8 mouse cellular contexts compared by ENCODE assay signal in the genomic region with DNA sequence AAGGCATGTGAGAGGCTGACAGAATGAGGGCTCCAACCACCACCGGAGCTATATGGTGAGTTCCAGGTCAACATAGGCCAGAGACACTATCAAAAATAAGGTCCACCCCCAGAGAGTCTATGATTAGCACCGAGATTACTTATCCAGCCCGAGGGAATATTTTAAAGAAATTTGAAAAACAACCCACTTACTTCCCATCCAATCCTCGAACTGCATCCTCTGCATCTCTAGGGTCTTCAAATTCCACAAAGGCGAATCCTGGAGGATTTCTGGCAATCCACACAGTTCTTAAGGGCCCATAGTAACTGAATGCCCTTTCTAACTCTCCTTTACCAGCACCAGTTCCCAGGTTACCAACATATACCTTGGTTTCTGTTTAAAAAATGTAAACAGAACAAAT. TPM values are rescaled to one million over a fixed set of nuclear protein-coding genes. Genes with fewer than 3 reads are reported as not detected.
DNase-seq lines count a peak whose midpoint lies in the region; ATAC-seq and TF ChIP-seq lines count a peak whose summit lies in the region.

No protein-coding gene starts in this region.

- no peaks in the 10 kb centered on the region for H3K27me3 ChIP-seq in testis, adult 2 months (ENCODE audit: control insufficient read depth, insufficient read depth, low read length)
- no peaks in the 10 kb centered on the region for H3K27me3 ChIP-seq in liver, embryonic 12.5 days (replicated peaks)

- peak overlapping the region; percentile 95 for H3K4me3 ChIP-seq in testis, adult 2 months (ENCODE audit: control insufficient read depth, low read depth, low read length)
- H3K4me3 ChIP-seq in liver, embryonic 12.5 days: peak overlapping the region; percentile 76

- TF ChIP-seq POLR2A in testis, adult 2 months (IDR thresholded peaks at IDR 0.05; ENCODE audit: control insufficient read depth, low read depth, low read length): no peak

- H3K27ac ChIP-seq in testis, adult 2 months (ENCODE audit: control insufficient read depth, insufficient read depth, low read depth, low read length): no peak overlapping the region; the same call in 1 of the 2 replicates
- no peak overlapping the region for H3K27ac ChIP-seq in liver, embryonic 12.5 days

- no peaks in the 10 kb centered on the region for H3K4me1 ChIP-seq in testis, adult 2 months (ENCODE audit: control insufficient read depth, insufficient read depth, low read length)
- peaks cover 20% of the 10 kb centered on the region for H3K4me1 ChIP-seq in liver, embryonic 12.5 days

- H3K4me2 ChIP-seq in liver, embryonic 12.5 days: peak overlapping the region; percentile 90

- no peak for ATAC-seq in liver, embryonic 12.5 days

- no peak for TF ChIP-seq CTCF in testis, adult 2 months (IDR thresholded peaks at IDR 0.05; ENCODE audit: control insufficient read depth, insufficient read depth, insufficient replicate concordance, low read depth, low read length)

- 15% methylated on average over 5 of the region's 5 CpGs for WGBS in liver, embryonic 12.5 days (ENCODE audit: insufficient replicate concordance)

- DNase-seq in embryo, embryonic 10.5 days (ENCODE audit: low spot score): peak; percentile 16
- no peak for DNase-seq in embryo, embryonic 11 days
- DNase-seq in testis, postnatal 14 days (ENCODE audit: low spot score): no peak
- no peak for DNase-seq in adipocyte (ENCODE audit: low spot score)
- no peak for DNase-seq in thymus, postnatal 10 days (ENCODE audit: low spot score in 2 of 2)
- no peak for DNase-seq in retina, postnatal 1 day

- peak overlapping the region; percentile 96 for H3K9ac ChIP-seq in liver, embryonic 12.5 days

- peaks cover 5% of the 10 kb centered on the region for H3K36me3 ChIP-seq in testis, adult 2 months (ENCODE audit: control insufficient read depth, insufficient read depth, low read length)
- H3K36me3 ChIP-seq in liver, embryonic 12.5 days: peaks cover 51% of the 10 kb centered on the region

- no peaks in the 10 kb centered on the region for H3K9me3 ChIP-seq in liver, embryonic 12.5 days (replicated peaks)

RNA-seq across cellular contexts. Expression of gene Srsf7, which starts 1.4 kb away (rescaled TPM):
- 63.1 and 79.8 TPM in 2 replicates for polyA plus RNA-seq in testis, adult 2 months (2012; rRNA removed)
- 389 and 394 TPM in 2 replicates for polyA plus RNA-seq in liver, embryonic 12.5 days (2016; fragmentation: Nextera tagmentation; extraction: Ambion mirVana)

RNA-seq across cellular contexts. Expression of gene Ttc39d, which starts 1.6 kb away (rescaled TPM):
- polyA plus RNA-seq in testis, adult 2 months (2012; rRNA removed): 137 and 174 TPM in 2 replicates
- not detected in 2 replicates for polyA plus RNA-seq in liver, embryonic 12.5 days (2016; fragmentation: Nextera tagmentation; extraction: Ambion mirVana)

RNA-seq across cellular contexts. Expression of gene Gemin6, which starts 18.6 kb away (rescaled TPM):
- polyA plus RNA-seq in testis, adult 2 months (2012; rRNA removed): 14.2 and 15.3 TPM in 2 replicates
- polyA plus RNA-seq in liver, embryonic 12.5 days (2016; fragmentation: Nextera tagmentation; extraction: Ambion mirVana): 46.3 and 47.9 TPM in 2 replicates

Comparison
In these comparisons a context has a peak if more than half of its experiments do, and no peak if none do; other contexts are left out.
1. RNA of gene Ttc39d, which starts 1.6 kb away (polyA plus RNA-seq): 137 to 174 TPM in testis, adult 2 months; not detected in liver, embryonic 12.5 days; every median in the first group is over 100 times any median in the second.